Mouse (Mus musculus) right cerebral cortex, adult 2 months (tissue): ENCODE data around the gene Hist1h4d.
"Not testable (repeated sequence)": the region's sequence is repeated elsewhere in the genome, so short reads cannot be mapped to it uniquely, and the experiment has no call there.

Experiments
- DNase-seq, 2 experiments: peaks; one replicate each; pipeline ENCODE4 v3.0.0; 2021 to 2022; ENCODE audit warnings: low spot score in 2 of 2

Hist1h4d gene

GRCm38 (mm10) chr13:23551146-23551834 lies 30.1 kb upstream of the Hist1h4d start, which contains the start of gene Hist1h4f:
TSS of gene Hist1h4f (minus strand) at chr13:23551648.
- DNase-seq = peak; percentile 93 to 94

- no peak for DNase-seq
Measured at GRCm38 (mm10) chr13:23551931-23552914, 29.2 kb upstream of the Hist1h4d start.

GRCm38 (mm10) chr13:23552962-23553361 lies 28.4 kb upstream of the Hist1h4d start, which contains the start of gene Hist1h1d:
TSS of gene Hist1h1d (plus strand) at chr13:23553262.
- no peak for DNase-seq

GRCm38 (mm10) chr13:23554393-23554792 lies 27.0 kb upstream of the Hist1h4d start:
- DNase-seq = no peak

GRCm38 (mm10) chr13:23554925-23555838 lies 26.2 kb upstream of the Hist1h4d start:
- DNase-seq = peak; percentile 80 to 86

- peak; percentile 72 to 74 for DNase-seq
Measured at GRCm38 (mm10) chr13:23555839-23556416, 25.5 kb upstream of the Hist1h4d start.

GRCm38 (mm10) chr13:23556906-23557305 lies 24.5 kb upstream of the Hist1h4d start:
- no peak for DNase-seq

GRCm38 (mm10) chr13:23560699-23561098 lies 20.7 kb upstream of the Hist1h4d start:
- DNase-seq = not testable (repeated sequence)

GRCm38 (mm10) chr13:23561531-23561882 lies 19.9 kb upstream of the Hist1h4d start:
- DNase-seq = not testable (repeated sequence)

- DNase-seq = peak; percentile 95
Measured at GRCm38 (mm10) chr13:23561883-23562659, 19.3 kb upstream of the Hist1h4d start, which contains the start of gene Hist1h3e. TSS of gene Hist1h3e (minus strand) at chr13:23562369.

GRCm38 (mm10) chr13:23562699-23563462 lies 18.5 kb upstream of the Hist1h4d start:
- DNase-seq = peak in 1 of 2 experiments; percentile 52

GRCm38 (mm10) chr13:23564482-23564881 lies 16.9 kb upstream of the Hist1h4d start:
- no peak for DNase-seq

- not testable (repeated sequence) for DNase-seq
Measured at GRCm38 (mm10) chr13:23570261-23571021, 11.0 kb upstream of the Hist1h4d start.

- DNase-seq = peak; percentile 74 to 75
Measured at GRCm38 (mm10) chr13:23571022-23571503, 10.3 kb upstream of the Hist1h4d start, which contains the start of the genes Hist1h2ae and Hist1h2bg. TSS of gene Hist1h2ae (minus strand) at chr13:23571220. TSS of gene Hist1h2bg (plus strand) at chr13:23571396.

GRCm38 (mm10) chr13:23571504-23572217 lies 9.7 kb upstream of the Hist1h4d start:
- DNase-seq = not testable (repeated sequence)

- DNase-seq = no peak
Measured at GRCm38 (mm10) chr13:23572218-23573033, 9.0 kb upstream of the Hist1h4d start.
